Mouse (Mus musculus): ENCODE data around the gene Slfn9.
"Not testable (repeated sequence)": the region's sequence is repeated elsewhere in the genome, so short reads cannot be mapped to it uniquely, and the experiment has no call there.

Gene Slfn9

DNA sequence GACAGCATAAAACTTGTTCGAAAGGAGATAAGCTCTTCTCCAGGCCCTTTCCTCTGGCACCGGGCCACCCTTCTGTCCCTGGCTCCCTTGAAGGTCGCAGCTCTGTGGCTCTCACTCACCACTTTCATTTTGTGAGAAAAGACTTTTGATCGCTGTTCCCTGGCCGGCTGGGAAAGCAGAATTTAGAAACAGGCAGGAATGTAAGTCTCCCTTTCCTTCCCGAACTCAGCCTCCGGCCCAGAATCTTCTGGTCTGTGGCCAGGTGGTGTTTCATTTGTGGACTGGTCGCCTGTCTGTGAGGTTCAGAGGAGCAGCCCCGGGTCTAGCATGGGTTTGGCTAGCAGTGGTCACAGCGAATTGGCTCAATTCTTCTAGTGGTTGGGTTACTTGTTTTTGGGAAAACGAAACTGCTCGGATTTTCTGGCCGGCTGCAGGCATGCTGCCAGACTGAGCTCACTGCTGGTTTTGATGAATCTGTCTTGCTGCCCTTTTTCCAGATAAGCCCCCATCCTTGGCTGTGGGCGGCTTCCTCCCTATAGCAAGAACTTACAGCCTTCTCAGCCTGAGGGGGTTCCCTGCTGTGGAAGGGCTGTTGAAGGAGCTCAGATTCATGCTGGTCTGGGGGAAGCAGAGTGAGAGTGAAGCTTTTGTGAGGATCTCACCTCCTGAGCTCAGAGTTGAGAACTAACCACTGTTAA, at the start of gene Slfn9:
Slfn9 (minus strand) TSS at position 362 of the 698 bp plus-strand sequence.
- peak; percentile 2 for DNase-seq

- no peak for DNase-seq
Observed at GRCm38 (mm10) chr11:83041000-83041399, 49.4 kb upstream of the Slfn9 start.

- DNase-seq = no peak
Observed at GRCm38 (mm10) chr11:83040325-83040724, 48.7 kb upstream of the Slfn9 start.

DNA sequence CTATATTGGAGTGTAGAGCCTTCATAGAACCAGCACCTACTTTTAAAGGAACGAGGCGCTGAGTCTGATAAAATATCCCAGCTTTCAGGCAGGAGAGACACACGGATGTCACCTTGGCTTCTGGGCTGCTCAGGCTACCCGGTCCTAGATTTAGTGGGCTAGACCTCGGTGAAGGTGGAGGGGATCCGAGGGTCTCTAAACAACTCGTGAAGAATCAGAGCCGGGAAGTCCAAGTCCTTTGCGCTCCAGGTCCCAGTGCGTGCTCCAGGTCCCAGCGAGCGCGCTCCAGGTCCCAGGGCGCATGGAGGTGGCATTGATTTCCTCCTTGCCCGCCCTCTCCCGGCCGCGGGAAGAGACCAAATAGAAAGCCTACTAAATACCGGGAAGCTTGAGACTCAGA, 48.2 kb upstream of the Slfn9 start:
- no peak for DNase-seq

DNA sequence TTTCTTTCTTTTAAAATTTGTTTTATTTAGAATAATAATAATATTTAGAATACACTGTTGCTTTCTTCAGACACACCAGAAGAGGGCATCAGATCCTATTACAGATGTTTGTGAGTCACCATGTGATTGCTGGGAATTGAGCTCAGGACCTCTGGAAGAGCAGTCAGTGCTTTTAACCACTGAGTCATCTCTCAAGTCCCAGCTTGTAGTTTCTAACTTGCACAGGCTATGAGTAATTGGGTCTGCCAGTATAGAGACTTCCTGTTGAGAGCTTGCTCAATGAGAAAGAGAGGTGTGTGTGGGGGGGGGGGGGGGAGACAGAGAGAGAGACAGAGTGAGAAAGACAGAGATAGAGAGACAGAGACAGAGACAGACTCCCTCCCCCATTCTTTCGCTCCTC, 47.5 kb upstream of the Slfn9 start:
- DNase-seq = no peak

DNA sequence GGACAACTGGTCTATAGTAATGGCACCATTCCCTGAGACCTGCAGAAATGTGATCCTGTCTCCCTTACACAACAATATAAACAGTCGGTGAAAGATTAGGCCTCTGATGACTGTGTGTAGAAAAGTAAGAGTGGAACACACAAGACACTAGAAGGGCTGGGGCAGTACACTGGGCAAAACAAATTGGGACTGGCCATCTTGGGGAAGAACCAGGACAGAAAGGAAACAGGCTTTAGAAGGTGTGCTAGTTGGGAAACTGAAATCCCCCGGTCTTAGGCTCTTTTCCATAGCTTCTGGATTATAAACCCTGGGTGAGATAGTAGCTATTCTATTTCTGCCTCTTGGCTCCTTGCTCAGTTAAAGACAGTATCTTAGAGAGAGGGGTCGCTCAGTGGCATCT, 47.1 kb upstream of the Slfn9 start:
- not testable (repeated sequence) for DNase-seq

DNA sequence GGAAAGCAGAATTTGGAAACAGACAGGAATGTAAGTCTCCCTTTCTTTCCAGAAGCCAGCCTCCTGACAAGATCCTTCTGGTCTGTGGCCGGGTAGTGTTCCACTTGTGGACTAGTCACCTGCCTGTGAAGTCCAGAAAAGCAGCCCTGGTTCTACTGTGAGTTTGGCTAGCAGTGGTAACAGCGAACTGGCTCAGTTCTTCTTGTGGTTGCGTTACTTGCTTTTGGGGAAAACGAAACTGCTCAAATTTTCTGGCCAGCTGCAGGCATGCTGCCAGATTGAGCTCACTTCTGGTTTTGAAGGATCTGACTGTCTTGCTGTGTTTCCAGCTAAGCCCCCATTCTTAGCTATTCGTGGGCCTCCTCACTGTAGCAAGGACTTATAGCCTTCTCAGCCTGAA, 29.0 kb upstream of the Slfn9 start, which contains the start of gene Slfn8:
Slfn8 (minus strand) TSS at position 190 of the 400 bp plus-strand sequence.
- DNase-seq = no peak

- DNase-seq = not testable (repeated sequence)
Observed at GRCm38 (mm10) chr11:83019561-83020519, 28.2 kb upstream of the Slfn9 start.

- no peak for DNase-seq
Observed at GRCm38 (mm10) chr11:83016093-83016492, 24.5 kb upstream of the Slfn9 start.

DNA sequence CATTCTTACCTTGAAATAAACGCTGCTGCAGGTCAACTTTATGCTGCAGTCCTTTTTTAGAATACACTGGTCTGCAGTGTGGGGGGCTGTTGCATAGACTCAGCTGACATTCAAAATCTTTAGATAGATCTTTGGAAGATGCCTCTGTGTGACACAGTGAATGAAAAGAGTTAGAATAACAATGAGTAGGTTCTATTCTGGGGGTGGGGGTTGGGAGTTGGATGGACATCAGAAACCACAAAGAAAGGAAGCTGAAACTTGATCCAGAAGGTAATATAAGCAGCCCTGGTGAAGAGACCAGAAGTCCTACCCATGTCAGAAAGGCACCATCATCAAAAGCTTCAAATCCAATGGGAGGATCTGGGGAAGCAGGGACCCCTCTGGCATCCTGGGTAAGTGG, 21.7 kb upstream of the Slfn9 start:
- DNase-seq = no peak

DNA sequence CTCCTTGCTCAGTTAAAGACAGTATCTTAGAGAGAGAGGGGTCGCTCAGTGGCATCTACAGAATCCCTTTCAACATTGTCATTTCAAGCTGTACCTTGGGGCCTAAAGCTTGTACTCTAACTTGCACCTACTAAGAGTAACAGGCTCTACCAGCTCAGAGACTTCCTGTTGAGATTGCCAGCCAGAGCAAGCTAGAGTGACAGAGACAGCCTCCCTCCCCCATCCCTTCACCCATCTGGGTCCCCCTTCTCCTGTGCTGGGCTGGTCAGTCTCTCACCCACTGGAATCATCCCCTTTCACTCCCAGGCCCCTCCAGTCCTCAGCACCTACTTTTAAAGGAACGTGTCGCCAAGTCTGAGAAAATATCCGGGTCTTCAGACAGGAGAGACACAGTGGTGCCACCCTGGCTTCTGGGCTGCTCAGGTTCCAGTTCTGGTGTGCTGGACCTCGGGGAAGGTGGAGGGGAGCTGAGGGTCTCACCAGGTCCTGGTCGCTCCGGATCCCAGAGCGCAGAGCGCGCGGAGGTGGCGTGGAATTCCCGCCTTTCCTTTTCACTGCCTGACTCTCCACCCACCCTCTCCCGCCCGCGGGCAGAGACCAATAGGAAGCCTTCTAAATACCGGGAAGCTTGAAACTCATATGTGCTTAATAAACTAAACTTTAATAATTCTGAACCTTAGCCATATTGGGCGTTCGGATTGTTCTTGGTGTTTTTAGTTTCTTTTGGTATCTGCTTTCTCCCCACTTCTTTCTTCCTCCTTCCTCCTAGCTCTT, 831 bp downstream of the Slfn9 start:
- DNase-seq = not testable (repeated sequence)

GRCm38 (mm10) chr11:82989357-82989756, 2.3 kb downstream of the Slfn9 start:
- DNase-seq = no peak

GRCm38 (mm10) chr11:82987621-82988020, 4.0 kb downstream of the Slfn9 start:
- no peak for DNase-seq

- DNase-seq = no peak
Observed at GRCm38 (mm10) chr11:82983193-82983592, 8.4 kb downstream of the Slfn9 start.

GRCm38 (mm10) chr11:82982409-82982808, 9.2 kb downstream of the Slfn9 start:
- DNase-seq = not testable (repeated sequence)

- DNase-seq = no peak
Observed at GRCm38 (mm10) chr11:82973916-82974315, 17.7 kb downstream of the Slfn9 start.

- DNase-seq = no peak
Observed at GRCm38 (mm10) chr11:82971590-82971974, 20.0 kb downstream of the Slfn9 start.

- peak; percentile 41 for DNase-seq
Observed at GRCm38 (mm10) chr11:82970712-82971589, 20.7 kb downstream of the Slfn9 start.

DNA sequence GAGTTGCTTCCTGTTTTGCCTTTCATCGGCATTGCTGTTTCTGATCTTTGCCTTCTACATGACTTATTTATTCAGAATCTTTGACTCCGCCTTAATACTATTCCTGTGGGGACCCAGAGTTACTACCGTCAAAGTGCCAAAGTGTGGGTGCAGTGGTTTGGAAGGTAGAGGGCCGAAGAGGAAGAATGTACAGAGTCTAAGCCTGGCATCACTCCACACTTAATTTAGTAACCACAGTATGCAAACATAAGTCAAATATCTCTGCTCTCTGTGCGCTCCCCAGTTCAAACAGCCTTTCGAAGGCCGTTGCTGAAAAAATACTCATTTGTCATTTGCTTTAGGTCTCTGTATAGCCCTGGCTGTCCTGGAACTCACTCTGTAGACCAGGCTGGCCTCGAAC, 29.4 kb downstream of the Slfn9 start:
- DNase-seq = no peak

- DNase-seq = no peak
Observed at GRCm38 (mm10) chr11:82961743-82962142, 29.9 kb downstream of the Slfn9 start.

GRCm38 (mm10) chr11:82959613-82960012, 32.0 kb downstream of the Slfn9 start:
- peak; percentile 18 for DNase-seq

DNA sequence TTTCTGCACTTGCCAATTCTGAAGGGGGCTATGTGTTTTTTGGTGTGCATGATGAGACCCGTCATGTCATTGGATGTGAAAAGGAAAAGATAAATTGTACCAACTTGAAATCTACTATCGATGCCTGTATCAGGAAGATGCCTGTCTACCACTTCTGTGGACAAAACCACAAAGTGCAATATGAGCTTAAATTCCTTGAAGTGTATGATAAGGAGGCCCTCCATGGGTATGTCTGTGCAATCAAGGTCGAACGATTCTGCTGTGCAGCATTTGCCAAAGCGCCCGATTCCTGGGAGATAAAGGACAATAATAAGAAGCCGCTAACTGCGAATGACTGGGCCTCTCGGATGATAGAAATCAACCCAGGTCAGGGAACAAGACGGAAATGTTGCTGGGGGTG, 34.7 kb downstream of the Slfn9 start:
- DNase-seq = no peak
